Mouse (Mus musculus): Measurements from ENCODE around the gene Pou2f1. TPM values are rescaled to one million over a fixed set of nuclear protein-coding genes. Genes with fewer than 3 reads are reported as not detected.

Gene Pou2f1
- polyA plus RNA-seq, 1 experiment: 19.2 TPM

GRCm38 (mm10) chr1:165988536-165988935 lies 13.9 kb downstream of the Pou2f1 start:
- H3K27ac ChIP-seq (ENCODE audit: control insufficient read depth, insufficient read depth, low read depth, low read length): no peak overlapping the region
- no peaks in the 10 kb centered on the region for H3K36me3 ChIP-seq (ENCODE audit: control insufficient read depth, insufficient read depth, low read length)
- no peaks in the 10 kb centered on the region for H3K4me1 ChIP-seq (ENCODE audit: control insufficient read depth, insufficient read depth, low read length)
- no peak overlapping the region for H3K4me3 ChIP-seq (ENCODE audit: control insufficient read depth, low read depth, low read length)
- H3K27me3 ChIP-seq (ENCODE audit: control insufficient read depth, insufficient read depth, low read length): no peaks in the 10 kb centered on the region
- no peak for TF ChIP-seq CTCF (IDR thresholded peaks at IDR 0.05; ENCODE audit: control insufficient read depth, insufficient read depth, insufficient replicate concordance, low read depth, low read length)
- TF ChIP-seq POLR2A (IDR thresholded peaks at IDR 0.05; ENCODE audit: control insufficient read depth, low read depth, low read length): no peak

- TF ChIP-seq CTCF (IDR thresholded peaks at IDR 0.05; ENCODE audit: control insufficient read depth, insufficient read depth, insufficient replicate concordance, low read depth, low read length): no peak
- TF ChIP-seq POLR2A (IDR thresholded peaks at IDR 0.05; ENCODE audit: control insufficient read depth, low read depth, low read length): no peak
- no peaks in the 10 kb centered on the region for H3K4me1 ChIP-seq (ENCODE audit: control insufficient read depth, insufficient read depth, low read length)
- H3K4me3 ChIP-seq (ENCODE audit: control insufficient read depth, low read depth, low read length): no peak overlapping the region
- H3K27me3 ChIP-seq (ENCODE audit: control insufficient read depth, insufficient read depth, low read length): no peaks in the 10 kb centered on the region
- no peaks in the 10 kb centered on the region for H3K36me3 ChIP-seq (ENCODE audit: control insufficient read depth, insufficient read depth, low read length)
- H3K27ac ChIP-seq (ENCODE audit: control insufficient read depth, insufficient read depth, low read depth, low read length): no peak overlapping the region
These were observed 14.4 kb downstream of the Pou2f1 start for GRCm38 (mm10) chr1:165988072-165988471.

GRCm38 (mm10) chr1:165985743-165986360 lies 16.6 kb downstream of the Pou2f1 start:
- TF ChIP-seq CTCF (IDR thresholded peaks at IDR 0.05; ENCODE audit: control insufficient read depth, insufficient read depth, insufficient replicate concordance, low read depth, low read length) (no peak), POLR2A (IDR thresholded peaks at IDR 0.05; ENCODE audit: control insufficient read depth, low read depth, low read length) (no peak)
- Histone ChIP-seq H3K27ac (ENCODE audit: control insufficient read depth, insufficient read depth, low read depth, low read length) (no peak overlapping the region), H3K4me1 (ENCODE audit: control insufficient read depth, insufficient read depth, low read length) (no peaks in the 10 kb centered on the region), H3K4me3 (ENCODE audit: control insufficient read depth, low read depth, low read length) (no peak overlapping the region), H3K36me3 (ENCODE audit: control insufficient read depth, insufficient read depth, low read length) (no peaks in the 10 kb centered on the region), H3K27me3 (ENCODE audit: control insufficient read depth, insufficient read depth, low read length) (no peaks in the 10 kb centered on the region)

GRCm38 (mm10) chr1:165985186-165985585 lies 17.3 kb downstream of the Pou2f1 start:
- TF ChIP-seq CTCF (IDR thresholded peaks at IDR 0.05; ENCODE audit: control insufficient read depth, insufficient read depth, insufficient replicate concordance, low read depth, low read length): no peak
- no peak for TF ChIP-seq POLR2A (IDR thresholded peaks at IDR 0.05; ENCODE audit: control insufficient read depth, low read depth, low read length)
- H3K27ac ChIP-seq (ENCODE audit: control insufficient read depth, insufficient read depth, low read depth, low read length): no peak overlapping the region
- H3K36me3 ChIP-seq (ENCODE audit: control insufficient read depth, insufficient read depth, low read length): no peaks in the 10 kb centered on the region
- H3K27me3 ChIP-seq (ENCODE audit: control insufficient read depth, insufficient read depth, low read length): no peaks in the 10 kb centered on the region
- no peaks in the 10 kb centered on the region for H3K4me1 ChIP-seq (ENCODE audit: control insufficient read depth, insufficient read depth, low read length)
- no peak overlapping the region for H3K4me3 ChIP-seq (ENCODE audit: control insufficient read depth, low read depth, low read length)

- Histone ChIP-seq H3K36me3 (ENCODE audit: control insufficient read depth, insufficient read depth, low read length) (no peaks in the 10 kb centered on the region), H3K27me3 (ENCODE audit: control insufficient read depth, insufficient read depth, low read length) (no peaks in the 10 kb centered on the region), H3K27ac (ENCODE audit: control insufficient read depth, insufficient read depth, low read depth, low read length) (no peak overlapping the region), H3K4me3 (ENCODE audit: control insufficient read depth, low read depth, low read length) (no peak overlapping the region), H3K4me1 (ENCODE audit: control insufficient read depth, insufficient read depth, low read length) (no peaks in the 10 kb centered on the region; the same call in 1 of the 2 replicates)
- no peak for TF ChIP-seq CTCF (IDR thresholded peaks at IDR 0.05; ENCODE audit: control insufficient read depth, insufficient read depth, insufficient replicate concordance, low read depth, low read length)
- no peak for TF ChIP-seq POLR2A (IDR thresholded peaks at IDR 0.05; ENCODE audit: control insufficient read depth, low read depth, low read length)
These were observed 25.6 kb downstream of the Pou2f1 start for GRCm38 (mm10) chr1:165976672-165977448.

GRCm38 (mm10) chr1:165969001-165969690 lies 33.3 kb downstream of the Pou2f1 start:
- Histone ChIP-seq H3K27ac (ENCODE audit: control insufficient read depth, insufficient read depth, low read depth, low read length) (no peak overlapping the region), H3K27me3 (ENCODE audit: control insufficient read depth, insufficient read depth, low read length) (no peaks in the 10 kb centered on the region), H3K36me3 (ENCODE audit: control insufficient read depth, insufficient read depth, low read length) (no peaks in the 10 kb centered on the region), H3K4me1 (ENCODE audit: control insufficient read depth, insufficient read depth, low read length) (no peaks in the 10 kb centered on the region), H3K4me3 (ENCODE audit: control insufficient read depth, low read depth, low read length) (no peak overlapping the region)
- TF ChIP-seq POLR2A (IDR thresholded peaks at IDR 0.05; ENCODE audit: control insufficient read depth, low read depth, low read length) (no peak), CTCF (IDR thresholded peaks at IDR 0.05; ENCODE audit: control insufficient read depth, insufficient read depth, insufficient replicate concordance, low read depth, low read length) (no peak)

GRCm38 (mm10) chr1:165967027-165967654 lies 35.3 kb downstream of the Pou2f1 start:
- Histone ChIP-seq H3K27me3 (ENCODE audit: control insufficient read depth, insufficient read depth, low read length) (no peaks in the 10 kb centered on the region), H3K36me3 (ENCODE audit: control insufficient read depth, insufficient read depth, low read length) (no peaks in the 10 kb centered on the region), H3K4me3 (ENCODE audit: control insufficient read depth, low read depth, low read length) (no peak overlapping the region), H3K27ac (ENCODE audit: control insufficient read depth, insufficient read depth, low read depth, low read length) (no peak overlapping the region), H3K4me1 (ENCODE audit: control insufficient read depth, insufficient read depth, low read length) (no peaks in the 10 kb centered on the region)
- no peak for TF ChIP-seq POLR2A (IDR thresholded peaks at IDR 0.05; ENCODE audit: control insufficient read depth, low read depth, low read length)
- no peak for TF ChIP-seq CTCF (IDR thresholded peaks at IDR 0.05; ENCODE audit: control insufficient read depth, insufficient read depth, insufficient replicate concordance, low read depth, low read length)
